Mouse (Mus musculus): ENCODE results near the gene Stox2.

Stox2 gene

GRCm38 (mm10) chr8:47180181-47180580 lies 266.0 kb downstream of the Stox2 start:
- no peak for DNase-seq

- DNase-seq = no peak
These were observed 267.4 kb downstream of the Stox2 start for GRCm38 (mm10) chr8:47178785-47179184.

GRCm38 (mm10) chr8:47173823-47174222 lies 272.3 kb downstream of the Stox2 start:
- DNase-seq = no peak

GRCm38 (mm10) chr8:47172848-47173247 lies 273.3 kb downstream of the Stox2 start:
- DNase-seq = no peak

GRCm38 (mm10) chr8:47160688-47161087 lies 285.5 kb downstream of the Stox2 start:
- DNase-seq = no peak

- DNase-seq = no peak
These were observed 291.6 kb downstream of the Stox2 start for GRCm38 (mm10) chr8:47154521-47154920.

GRCm38 (mm10) chr8:47145258-47145657 lies 300.9 kb downstream of the Stox2 start:
- DNase-seq = no peak

- no peak for DNase-seq
These were observed 310.1 kb downstream of the Stox2 start for GRCm38 (mm10) chr8:47136047-47136446.

GRCm38 (mm10) chr8:47135586-47135985 lies 310.6 kb downstream of the Stox2 start:
- peak; percentile 9 for DNase-seq

GRCm38 (mm10) chr8:47134736-47135135 lies 311.4 kb downstream of the Stox2 start:
- DNase-seq = no peak

- DNase-seq = no peak
These were observed 312.8 kb downstream of the Stox2 start for GRCm38 (mm10) chr8:47133381-47133780.
